Mouse (Mus musculus): ENCODE measurements at regions not wholly inside any gene's neighbourhood (a gene's known extent, or its start where the extent isn't known, plus 50 kb on each side); places are given as distances from the start of the nearest gene placed in this dataset.

GRCm38 (mm10) chr16:19882961-19883360 is 99.9 kb downstream of the Klhl6 start:
- Histone ChIP-seq H3K27me3 (ENCODE audit: control insufficient read depth, insufficient read depth, low read length) (no peaks in the 10 kb centered on the region), H3K9me3 (ENCODE audit: control insufficient read depth, low read length) (no peaks in the 10 kb centered on the region), H3K4me1 (replicated peaks; ENCODE audit: control insufficient read depth in 2 of 2, insufficient read depth in 2 of 2, low read length in 1 of 2) (peaks cover 0 to 4% of the 10 kb centered on the region in 2 experiments; a peak in 3 of 4 replicates), H3K36me3 (replicated peaks; ENCODE audit: control insufficient read depth, insufficient read depth, low read depth) (no peaks in the 10 kb centered on the region), H3K4me2 (ENCODE audit: low read depth) (no peak overlapping the region), H3K27ac (no peak overlapping the region), H3K9ac (replicated peaks) (no peak overlapping the region), H3K4me3 (ENCODE audit: insufficient read depth in 1 of 2, low read depth in 2 of 2, low read length in 2 of 2) (no peak overlapping the region)
- DNase-seq (ENCODE audit: low read depth in 3 of 3, low spot score in 3 of 3) (no peak), ATAC-seq (ENCODE audit: insufficient read depth) (no peak)
- WGBS (ENCODE audit: insufficient replicate concordance), result 69% methylated on average over 3 of the region's 3 CpGs
- no peak for TF ChIP-seq EP300 (IDR thresholded peaks at IDR 0.05; ENCODE audit: low read depth)
- no peak for TF ChIP-seq CTCF (IDR thresholded peaks at IDR 0.05; ENCODE audit: low read depth)

GRCm38 (mm10) chr16:19883776-19884513 is 98.9 kb downstream of the Klhl6 start:
- DNase-seq (ENCODE audit: low read depth in 3 of 3, low spot score in 3 of 3) (peak in 2 of 3 experiments; percentile 5 to 26), ATAC-seq (ENCODE audit: insufficient read depth) (peak; percentile 64; the same call in 1 of the 2 replicates)
- WGBS (ENCODE audit: insufficient replicate concordance), result 37% methylated on average over 9 of the region's 9 CpGs
- Histone ChIP-seq H3K4me1 (replicated peaks; ENCODE audit: control insufficient read depth in 2 of 2, insufficient read depth in 2 of 2, low read length in 1 of 2) (peaks cover 0 to 4% of the 10 kb centered on the region in 2 experiments; a peak in 3 of 4 replicates), H3K27ac (no peak overlapping the region), H3K9ac (replicated peaks) (no peak overlapping the region), H3K27me3 (ENCODE audit: control insufficient read depth, insufficient read depth, low read length) (no peaks in the 10 kb centered on the region), H3K4me3 (ENCODE audit: insufficient read depth in 1 of 2, low read depth in 2 of 2, low read length in 2 of 2) (no peak overlapping the region), H3K36me3 (replicated peaks; ENCODE audit: control insufficient read depth, insufficient read depth, low read depth) (no peaks in the 10 kb centered on the region), H3K9me3 (ENCODE audit: control insufficient read depth, low read length) (no peaks in the 10 kb centered on the region), H3K4me2 (ENCODE audit: low read depth) (no peak overlapping the region)
- TF ChIP-seq CTCF (IDR thresholded peaks at IDR 0.05; ENCODE audit: low read depth) (no peak), EP300 (IDR thresholded peaks at IDR 0.05; ENCODE audit: low read depth) (peak; percentile 41; the same call in 1 of the 2 replicates)

GRCm38 (mm10) chr16:19884535-19884934 is 98.3 kb downstream of the Klhl6 start:
- H3K9ac ChIP-seq (replicated peaks), result no peak overlapping the region
- ATAC-seq (ENCODE audit: insufficient read depth) (peak; percentile 31; the same call in 1 of the 2 replicates), DNase-seq (ENCODE audit: low read depth in 3 of 3, low spot score in 3 of 3) (no peak)
- H3K9me3 ChIP-seq (ENCODE audit: control insufficient read depth, low read length), result no peaks in the 10 kb centered on the region
- no peak overlapping the region for H3K4me3 ChIP-seq (ENCODE audit: insufficient read depth in 1 of 2, low read depth in 2 of 2, low read length in 2 of 2)
- H3K27ac ChIP-seq, result no peak overlapping the region
- no peak overlapping the region for H3K4me2 ChIP-seq (ENCODE audit: low read depth)
- WGBS (ENCODE audit: insufficient replicate concordance), result 7% methylated on average over 6 of the region's 6 CpGs
- H3K27me3 ChIP-seq (ENCODE audit: control insufficient read depth, insufficient read depth, low read length), result no peaks in the 10 kb centered on the region
- H3K36me3 ChIP-seq (replicated peaks; ENCODE audit: control insufficient read depth, insufficient read depth, low read depth), result no peaks in the 10 kb centered on the region
- no peak for TF ChIP-seq EP300 (IDR thresholded peaks at IDR 0.05; ENCODE audit: low read depth)
- no peak for TF ChIP-seq CTCF (IDR thresholded peaks at IDR 0.05; ENCODE audit: low read depth)
- peaks cover 0 to 4% of the 10 kb centered on the region in 2 experiments; a peak in 3 of 4 replicates for H3K4me1 ChIP-seq (replicated peaks; ENCODE audit: control insufficient read depth in 2 of 2, insufficient read depth in 2 of 2, low read length in 1 of 2)

GRCm38 (mm10) chr16:19886596-19886995 is 96.2 kb downstream of the Klhl6 start:
- Histone ChIP-seq H3K4me3 (ENCODE audit: insufficient read depth in 1 of 2, low read depth in 2 of 2, low read length in 2 of 2) (no peak overlapping the region), H3K4me1 (replicated peaks; ENCODE audit: control insufficient read depth in 2 of 2, insufficient read depth in 2 of 2, low read length in 1 of 2) (peaks cover 0 to 4% of the 10 kb centered on the region in 2 experiments; a peak in 3 of 4 replicates), H3K27me3 (ENCODE audit: control insufficient read depth, insufficient read depth, low read length) (no peaks in the 10 kb centered on the region), H3K9me3 (ENCODE audit: control insufficient read depth, low read length) (no peaks in the 10 kb centered on the region), H3K9ac (replicated peaks) (no peak overlapping the region), H3K36me3 (replicated peaks; ENCODE audit: control insufficient read depth, insufficient read depth, low read depth) (no peaks in the 10 kb centered on the region), H3K27ac (no peak overlapping the region), H3K4me2 (ENCODE audit: low read depth) (no peak overlapping the region)
- no peak for TF ChIP-seq EP300 (IDR thresholded peaks at IDR 0.05; ENCODE audit: low read depth)
- DNase-seq (ENCODE audit: low read depth in 3 of 3, low spot score in 3 of 3) (no peak), ATAC-seq (ENCODE audit: insufficient read depth) (no peak)

GRCm38 (mm10) chr16:19889576-19889975 is 93.3 kb downstream of the Klhl6 start:
- TF ChIP-seq CTCF (IDR thresholded peaks at IDR 0.05; ENCODE audit: low read depth) (no peak), EP300 (IDR thresholded peaks at IDR 0.05; ENCODE audit: low read depth) (no peak)
- H3K4me3 ChIP-seq (ENCODE audit: insufficient read depth in 1 of 2, low read depth in 2 of 2, low read length in 2 of 2), result no peak overlapping the region
- no peak overlapping the region for H3K4me2 ChIP-seq (ENCODE audit: low read depth)
- no peak for ATAC-seq (ENCODE audit: insufficient read depth)
- H3K27ac ChIP-seq, result no peak overlapping the region
- 49% methylated on average over 3 of the region's 3 CpGs for WGBS (ENCODE audit: insufficient replicate concordance)
- H3K27me3 ChIP-seq (ENCODE audit: control insufficient read depth, insufficient read depth, low read length), result no peaks in the 10 kb centered on the region
- no peaks in the 10 kb centered on the region for H3K9me3 ChIP-seq (ENCODE audit: control insufficient read depth, low read length)
- no peak overlapping the region for H3K9ac ChIP-seq (replicated peaks)
- H3K4me1 ChIP-seq (replicated peaks; ENCODE audit: control insufficient read depth in 2 of 2, insufficient read depth in 2 of 2, low read length in 1 of 2), result no peaks in the 10 kb centered on the region
- no peaks in the 10 kb centered on the region for H3K36me3 ChIP-seq (replicated peaks; ENCODE audit: control insufficient read depth, insufficient read depth, low read depth)
- DNase-seq (ENCODE audit: low read depth in 3 of 3, low spot score in 3 of 3), result no peak

Measured in liver, embryonic 14.5 days (tissue).